Mouse (Mus musculus) monocyte, adult 5-6 weeks (primary cell): ENCODE measurements around the gene Pcbp2. TPM values are rescaled to one million over a fixed set of nuclear protein-coding genes. Genes with fewer than 3 reads are reported as not detected.

ENCODE experiments used
- ATAC-seq: fragments of 153-309, 156-312 bp; replicated peaks from 2 replicates; pipeline ENCODE4 v1.8.0; 2017; ENCODE audit warnings: mild to moderate bottlenecking; ENCODE audit not compliant: low TSS enrichment, insufficient number of reproducible peaks, severe bottlenecking, poor library complexity, low FRiP score
- total RNA-seq: library from RNA; stranded (forward); fragments of 200-1000, 200-491, 200-594 nt; gene quantifications from 3 replicates; pipeline ENCODE4 v1.2.3, GENCODE M21; 2017

Pcbp2 gene
- total RNA-seq, result 106 to 183 TPM (median 119 TPM) in 3 replicates

DNA sequence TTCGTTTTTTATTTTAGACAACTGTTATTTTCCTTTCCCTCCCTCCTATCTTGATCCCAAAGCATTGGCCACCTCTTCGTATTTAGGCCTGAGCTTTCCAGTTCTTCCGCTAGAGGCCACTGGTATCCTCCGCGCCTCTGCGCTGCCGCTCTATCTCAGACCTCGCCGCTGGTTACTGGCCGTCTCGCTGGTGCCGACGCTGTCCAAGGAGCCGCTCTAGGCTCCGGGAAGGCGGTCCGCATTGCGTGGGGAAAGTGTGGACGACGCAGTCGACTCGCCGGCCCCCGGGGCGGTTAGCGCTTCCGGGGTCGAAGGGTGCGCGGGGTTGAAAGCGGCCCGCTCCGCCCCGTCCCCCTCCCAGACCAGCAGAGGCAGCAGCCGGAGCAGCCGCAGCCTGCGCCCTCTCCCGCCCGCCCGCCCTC lies at the start of gene Pcbp2:
Pcbp2 (plus strand) TSS at position 357 of the 422 bp plus-strand sequence.
- peak; percentile 99 for ATAC-seq

DNA sequence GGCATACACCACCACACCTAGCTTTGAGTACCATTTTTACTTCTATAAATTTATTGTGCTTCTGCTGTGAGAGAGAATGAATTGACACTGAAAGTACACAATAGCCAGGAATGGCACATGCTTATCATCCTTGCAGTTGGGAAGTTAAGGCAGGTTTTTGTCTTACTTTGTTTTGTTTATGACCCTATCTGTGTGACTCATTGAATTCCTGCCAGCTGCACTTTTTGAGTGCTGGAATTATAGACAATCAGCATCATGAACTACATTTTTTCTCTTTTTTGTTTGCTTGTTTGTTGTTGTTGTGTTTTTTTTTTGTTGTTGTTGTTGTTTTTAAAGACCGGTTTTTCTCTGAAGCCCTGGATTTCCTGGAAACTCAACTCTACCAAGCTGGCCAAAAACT lies 49.4 kb upstream of the Pcbp2 start:
- no peak for ATAC-seq

- ATAC-seq, result peak; percentile 76
These were observed 48.9 kb upstream of the Pcbp2 start for GRCm38 (mm10) chr15:102421437-102421836.

GRCm38 (mm10) chr15:102423602-102424240 lies 46.6 kb upstream of the Pcbp2 start:
- no peak for ATAC-seq

DNA sequence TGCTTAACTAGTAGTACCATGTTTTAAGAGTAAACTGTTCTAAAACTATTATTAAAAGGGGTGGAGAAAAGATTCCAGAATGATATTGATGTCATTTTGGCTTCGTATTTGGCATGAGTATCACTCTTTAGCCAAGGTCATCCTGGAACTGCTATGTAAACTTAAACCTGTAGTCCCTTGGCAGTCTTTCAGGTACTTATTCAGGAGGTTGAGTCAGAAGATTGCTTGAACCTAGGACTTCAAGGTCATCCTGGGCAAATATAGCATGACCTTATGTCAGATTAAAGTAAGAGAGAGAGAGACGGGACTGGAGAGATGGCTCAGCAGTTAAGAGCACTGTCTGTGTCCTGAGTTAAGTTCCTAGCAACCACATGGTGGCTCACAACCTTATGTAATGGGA lies 45.7 kb upstream of the Pcbp2 start:
- ATAC-seq, result no peak

DNA sequence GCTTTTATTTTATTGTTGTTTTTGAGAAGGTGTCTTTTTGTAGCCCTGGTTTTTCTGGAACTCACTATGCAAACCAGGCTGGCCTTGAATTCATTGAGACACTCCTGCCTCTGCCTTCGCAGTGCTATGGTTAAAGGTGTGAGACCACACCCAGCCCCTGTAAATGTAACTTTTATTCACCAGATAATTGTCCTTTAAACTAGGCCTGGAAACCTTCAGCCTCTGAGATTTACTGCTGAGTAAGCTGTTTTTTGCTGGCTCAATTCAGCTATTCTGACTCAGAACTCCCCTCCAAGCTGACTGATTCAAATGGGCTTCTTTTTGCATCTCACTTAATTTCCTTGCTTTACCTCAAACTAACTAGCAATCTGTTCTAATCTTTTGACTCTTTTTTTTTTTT lies 43.4 kb upstream of the Pcbp2 start:
- no peak for ATAC-seq

DNA sequence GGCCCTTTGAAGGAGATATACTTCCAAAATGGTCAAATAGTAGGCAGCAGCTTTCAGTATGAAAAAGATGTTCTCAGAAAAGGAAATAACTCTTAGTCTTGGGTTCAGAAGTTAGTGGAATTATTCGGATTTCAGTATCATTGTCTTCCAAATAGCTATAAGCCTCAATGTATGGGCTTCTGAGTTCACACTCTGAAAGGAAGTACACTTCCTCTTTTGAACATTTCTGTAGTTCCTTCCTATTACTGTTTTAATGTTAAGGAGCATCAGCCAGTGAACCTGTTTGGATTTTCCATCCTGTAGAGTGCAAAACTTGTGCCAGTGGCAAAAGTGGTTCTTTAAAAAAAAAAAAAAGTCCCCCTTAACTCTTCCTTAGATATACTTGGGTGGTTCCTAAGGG lies 38.3 kb upstream of the Pcbp2 start:
- no peak for ATAC-seq

DNA sequence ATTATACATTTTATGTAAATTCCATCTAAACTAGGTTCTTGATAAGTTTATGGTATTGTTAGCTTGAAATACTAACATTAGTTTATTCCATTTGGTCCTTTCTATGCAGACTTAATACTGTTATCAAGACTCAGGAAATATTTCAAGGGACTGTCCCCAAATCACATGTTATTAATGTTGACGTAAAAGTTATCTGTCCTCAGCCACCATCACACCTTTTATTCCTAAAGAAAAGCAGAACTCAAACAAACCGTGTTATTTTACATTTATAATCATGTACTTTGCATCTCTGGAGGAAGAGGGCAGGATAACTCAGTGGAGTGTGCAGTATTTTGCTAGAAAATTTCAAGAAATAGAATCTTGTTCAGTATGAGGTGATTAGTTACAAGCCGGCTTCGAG lies 37.2 kb upstream of the Pcbp2 start:
- ATAC-seq, result no peak

GRCm38 (mm10) chr15:102442490-102442889 lies 27.8 kb upstream of the Pcbp2 start:
- peak; percentile 73 for ATAC-seq

DNA sequence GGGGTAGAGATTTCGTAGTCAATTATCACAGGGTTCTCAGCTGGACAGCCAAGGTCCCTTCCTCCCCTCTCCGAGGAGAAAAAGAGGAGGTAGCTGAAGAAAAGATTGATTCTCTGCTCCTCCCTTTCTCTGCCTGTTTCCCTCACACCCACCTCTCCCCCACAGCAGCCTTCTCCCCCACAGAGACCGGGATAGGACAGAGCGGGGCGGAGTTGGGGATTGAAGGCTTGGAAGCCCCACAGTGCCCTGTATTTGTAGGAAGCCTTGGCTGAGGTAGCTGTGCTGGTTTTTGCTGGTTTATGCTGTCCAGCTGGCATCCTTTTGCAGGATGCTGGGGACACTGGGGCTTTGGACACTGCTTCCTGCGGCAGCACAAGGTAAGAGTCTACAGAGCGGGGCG lies 25.2 kb upstream of the Pcbp2 start, which contains the start of gene Amhr2:
Amhr2 (plus strand) TSS at position 222 of the 400 bp plus-strand sequence.
- ATAC-seq, result no peak

DNA sequence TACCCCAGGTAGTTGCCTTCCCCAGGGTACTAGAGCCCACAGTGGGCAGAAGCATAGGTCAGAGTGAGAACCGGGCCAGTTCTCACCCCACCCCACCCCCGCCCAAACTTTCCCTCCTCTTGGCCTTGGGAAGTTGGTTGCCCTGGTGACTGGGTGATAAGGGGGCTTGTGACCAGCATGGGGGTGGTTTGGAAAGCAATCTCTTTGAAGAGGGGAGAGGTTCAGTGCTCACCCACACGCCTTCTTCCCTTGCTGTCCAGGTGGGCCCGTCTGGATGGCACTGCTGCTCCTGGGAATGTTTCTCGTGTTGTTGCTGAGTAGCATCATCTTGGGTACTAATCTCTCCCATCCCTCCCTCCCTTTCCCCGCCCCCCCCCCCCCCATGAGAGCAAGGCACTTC lies 23.9 kb upstream of the Pcbp2 start:
- ATAC-seq, result no peak

GRCm38 (mm10) chr15:102449366-102449765 lies 21.0 kb upstream of the Pcbp2 start:
- no peak for ATAC-seq

DNA sequence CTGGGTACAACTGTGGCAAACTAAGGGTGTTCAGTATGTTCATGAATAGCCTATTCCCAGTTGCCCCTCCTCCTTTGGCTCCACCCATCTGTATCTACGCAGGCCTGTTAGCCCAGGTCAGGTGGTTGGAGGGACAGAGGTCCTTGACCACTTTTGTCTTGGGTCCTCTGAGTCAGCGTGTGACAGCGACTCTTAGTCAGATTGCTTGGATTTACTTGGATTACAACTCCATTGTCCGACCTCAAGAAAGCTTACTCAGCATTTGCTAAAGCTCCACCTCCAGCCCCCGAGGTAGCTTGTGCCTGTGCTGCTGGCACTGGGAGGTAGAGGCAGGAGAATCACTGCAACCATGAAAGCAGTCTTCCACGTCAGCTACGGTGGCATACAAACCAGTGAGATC lies 19.4 kb upstream of the Pcbp2 start:
- ATAC-seq, result no peak

DNA sequence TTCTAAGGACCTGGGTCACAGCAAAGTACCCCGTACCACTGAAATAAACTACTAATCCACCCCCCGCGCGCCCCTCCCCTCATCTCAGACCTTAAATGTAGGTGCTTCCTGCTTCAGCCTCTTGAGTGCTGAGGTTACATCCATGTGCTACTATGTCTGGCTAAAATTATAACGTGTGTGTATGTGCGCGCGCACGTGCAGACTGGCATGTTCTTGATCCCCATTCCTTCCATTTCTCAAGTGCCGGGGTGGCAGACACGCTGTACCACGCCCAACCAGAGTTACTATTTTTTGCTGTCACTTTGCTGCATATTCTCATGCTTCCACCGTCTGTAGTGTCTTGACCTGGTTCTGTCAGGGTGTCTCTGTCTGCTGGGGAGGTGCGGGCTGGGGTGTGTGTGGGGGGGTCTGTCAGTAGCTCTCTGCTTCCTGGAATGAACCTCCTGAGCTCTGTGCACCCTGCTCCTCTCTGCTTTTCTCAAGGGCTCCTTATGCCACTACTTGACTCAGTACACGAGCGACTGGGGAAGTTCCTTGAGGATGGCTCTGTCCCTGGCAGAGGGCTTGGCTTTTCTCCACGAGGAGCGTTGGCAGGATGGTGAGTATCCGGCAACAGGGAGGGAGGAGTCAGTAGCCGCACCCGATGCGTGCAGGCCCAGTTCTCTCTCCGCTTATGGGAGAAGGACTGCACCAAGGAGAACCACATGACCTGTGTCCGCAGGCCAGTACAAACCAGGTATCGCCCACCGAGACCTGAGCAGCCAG lies 18.5 kb upstream of the Pcbp2 start:
- ATAC-seq, result 0 out of 2 replicates have a peak, but pooled peaks have one; percentile 12

GRCm38 (mm10) chr15:102455993-102456392 lies 14.3 kb upstream of the Pcbp2 start:
- no peak for ATAC-seq

DNA sequence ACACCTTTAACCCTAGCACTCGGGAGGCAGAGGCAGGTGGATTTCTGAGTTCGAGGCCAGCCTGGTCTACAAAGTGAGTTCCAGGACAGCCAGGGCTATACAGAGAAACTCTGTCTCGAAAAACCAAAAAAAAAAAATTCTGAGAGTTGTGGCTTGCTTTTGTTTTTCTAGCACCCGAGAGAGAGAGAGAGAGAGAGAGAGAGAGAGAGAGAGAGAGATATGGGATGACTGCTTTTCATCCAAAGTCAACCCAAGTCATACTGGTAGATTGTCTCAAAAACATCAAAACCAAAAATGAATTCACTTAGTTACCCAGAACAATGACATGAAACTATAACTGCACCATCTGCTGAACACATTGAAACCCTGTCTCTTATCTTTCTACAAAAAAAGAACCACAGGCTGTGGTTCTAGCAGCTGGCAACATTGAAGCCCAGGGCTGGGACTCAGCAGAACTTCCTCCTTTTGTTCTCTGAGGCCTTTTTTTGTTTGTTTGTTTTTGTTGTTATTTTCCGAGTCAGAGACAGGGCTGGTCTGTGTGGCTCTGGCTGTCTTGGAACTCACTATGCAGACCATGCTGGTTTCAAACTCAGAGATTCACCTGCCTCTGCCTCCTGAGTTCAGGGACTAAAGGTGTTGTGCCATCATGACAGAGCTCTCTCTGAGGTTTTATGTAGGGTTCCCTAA lies 12.1 kb upstream of the Pcbp2 start:
- ATAC-seq, result no peak

DNA sequence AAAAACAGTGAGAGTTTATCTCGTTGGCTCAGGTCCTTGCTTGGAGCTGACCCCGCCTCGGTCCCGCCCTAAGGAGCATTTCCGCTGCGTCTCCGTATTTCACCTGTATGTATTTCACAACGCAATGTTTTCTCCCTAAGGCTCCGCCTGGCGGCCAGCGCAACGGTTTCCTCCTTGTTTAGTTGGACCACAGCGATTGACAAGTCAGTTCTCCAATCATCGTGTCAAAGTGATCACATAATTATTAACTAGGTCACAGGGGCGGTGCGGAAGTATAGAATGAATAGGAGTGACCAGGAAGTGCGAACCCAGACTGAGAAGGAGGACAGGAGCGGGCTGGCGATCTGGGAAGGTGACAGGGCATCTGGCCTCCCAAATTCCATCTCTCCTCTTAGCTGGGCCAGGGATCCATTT lies 11.4 kb upstream of the Pcbp2 start, which contains the start of gene Prr13:
Prr13 (plus strand) TSS at position 125 of the 414 bp plus-strand sequence.
- peak; percentile 88 for ATAC-seq

GRCm38 (mm10) chr15:102459381-102459780 lies 11.0 kb upstream of the Pcbp2 start:
- no peak for ATAC-seq

DNA sequence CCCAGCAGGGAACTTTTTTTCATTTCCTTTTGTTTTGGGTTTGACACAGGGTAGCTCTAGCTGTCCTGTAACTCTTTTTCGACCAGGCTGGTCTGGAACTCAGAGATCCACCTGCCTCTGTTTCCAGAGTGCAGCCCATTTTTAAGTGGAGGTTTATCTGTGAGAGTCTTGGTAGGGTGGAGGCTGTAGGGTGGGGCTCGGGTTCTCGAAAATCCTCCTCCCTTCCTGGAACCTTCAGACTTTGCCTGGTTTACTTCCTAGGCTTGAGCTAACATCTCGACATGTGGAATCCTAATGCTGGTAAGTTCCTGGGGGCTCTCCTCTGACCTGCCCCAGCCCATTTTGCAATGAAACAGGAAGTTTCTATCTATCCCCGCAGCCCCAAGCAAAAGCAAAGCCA lies 10.5 kb upstream of the Pcbp2 start:
- no peak for ATAC-seq

DNA sequence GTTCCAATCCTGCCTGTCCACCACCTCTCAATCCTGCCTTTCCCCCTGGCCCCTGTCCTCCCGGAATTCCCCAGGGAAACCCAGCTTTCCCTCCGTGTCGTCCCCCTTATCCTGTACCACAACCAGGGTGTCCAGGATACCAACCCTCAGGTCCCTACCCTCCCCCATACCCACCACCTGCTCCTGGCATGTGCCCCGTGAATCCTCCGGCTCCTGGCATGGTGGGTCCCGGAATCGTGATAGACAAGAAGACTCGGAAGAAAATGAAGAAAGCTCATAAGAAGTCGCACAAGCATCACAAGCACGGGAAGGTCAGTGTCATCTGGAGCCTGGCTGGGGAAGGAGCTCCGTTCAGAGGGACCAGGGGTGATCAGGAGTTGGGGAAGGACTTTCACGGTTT lies 9.9 kb upstream of the Pcbp2 start:
- ATAC-seq, result no peak
